Mouse (Mus musculus) retina, embryonic 14.5 days (tissue): ENCODE measurements around the gene Muc16.

Source experiments
- DNase-seq: peaks from one replicate; pipeline ENCODE4 v3.0.0-alpha.2; 2015; ENCODE audit warnings: low spot score

Gene Muc16

DNA sequence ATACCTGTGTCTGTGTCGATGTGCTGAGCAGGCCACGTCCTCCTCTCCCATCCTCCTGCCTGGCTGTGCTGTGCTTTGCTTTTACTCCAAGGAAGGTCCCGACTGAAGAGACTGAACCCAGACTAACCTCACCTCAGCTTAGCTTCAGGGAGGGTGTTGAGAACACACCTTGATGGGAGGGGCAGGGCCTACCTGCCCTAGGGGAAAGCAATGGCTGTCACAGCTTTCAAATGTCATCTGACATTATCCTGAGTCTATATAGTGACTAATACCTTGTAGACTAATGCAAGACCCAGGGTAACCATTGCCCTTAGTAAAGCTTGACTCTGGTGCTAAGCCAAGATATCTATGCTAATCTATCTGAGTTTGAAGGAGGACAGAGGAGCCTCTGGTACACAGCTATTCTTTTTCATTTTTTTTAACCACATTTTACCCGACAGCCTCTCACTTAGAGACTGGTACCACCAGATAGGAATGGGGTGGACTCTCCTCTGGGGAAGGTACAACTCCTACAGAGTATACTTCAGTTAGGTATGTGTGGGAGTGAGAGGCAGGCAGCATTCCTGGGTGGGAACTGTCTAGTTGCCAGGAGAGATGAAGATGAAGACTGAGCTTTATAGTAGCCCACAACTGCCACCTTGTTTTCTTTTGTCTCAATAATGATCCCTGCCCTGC lies at the start of gene Muc16:
Gene Muc16, minus strand, starts transcription at position 51 of the 675 bp plus-strand sequence.
- no peak for DNase-seq

DNA sequence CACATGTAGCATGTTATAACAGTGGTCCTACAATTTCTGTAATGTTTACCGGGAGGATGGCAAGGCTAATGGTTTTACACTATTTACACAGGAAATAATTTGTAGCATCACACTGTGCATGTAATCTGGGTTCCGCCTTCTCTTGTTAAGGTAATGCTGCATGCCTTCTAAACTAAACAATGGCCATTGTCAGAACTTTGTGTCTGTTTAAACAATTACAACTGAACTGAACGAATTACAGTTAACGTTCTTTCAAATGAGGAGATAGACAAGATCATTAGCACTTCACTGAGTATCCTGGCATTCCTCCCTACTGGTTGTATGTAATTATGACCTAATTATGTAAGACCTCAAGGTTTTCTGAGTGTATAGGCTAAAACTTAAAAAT lies 48.4 kb upstream of the Muc16 start:
- DNase-seq = peak; percentile 47

DNA sequence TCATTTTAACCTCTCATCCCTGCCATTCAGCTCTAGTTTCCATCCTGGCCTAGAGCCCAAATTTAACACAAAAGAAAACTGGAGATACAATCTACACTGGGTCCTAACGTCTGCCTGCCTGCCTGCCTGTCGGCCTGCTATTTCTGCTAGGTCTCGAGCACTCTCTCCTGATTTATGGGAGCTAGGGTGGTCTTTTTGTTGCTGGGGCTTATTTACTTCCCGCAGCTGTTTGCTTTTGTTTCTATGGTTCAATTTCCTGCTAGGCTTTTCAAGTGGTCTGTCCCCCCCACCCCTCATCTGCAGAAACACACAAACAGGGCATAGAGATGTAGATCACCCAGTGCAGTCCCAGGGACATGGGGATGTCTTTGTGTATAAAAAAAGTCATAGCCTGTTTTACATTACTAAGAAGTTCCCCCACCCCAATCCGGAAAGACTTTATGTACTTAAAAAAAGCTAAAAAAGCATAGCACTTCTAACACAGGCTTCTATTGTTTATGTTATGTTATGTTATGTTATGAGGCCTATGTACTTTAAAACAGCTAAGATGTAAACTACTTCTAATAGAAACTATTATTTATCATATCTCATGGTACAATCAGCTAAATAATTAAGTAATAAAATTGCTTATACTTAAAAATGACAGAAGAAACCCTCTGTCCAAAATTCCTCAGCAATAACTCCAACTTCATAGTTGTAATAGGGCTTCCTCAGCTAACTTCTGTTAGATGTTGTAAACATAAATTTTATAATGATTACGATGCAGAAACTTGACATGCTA lies 47.8 kb upstream of the Muc16 start:
- peak; percentile 20 for DNase-seq

DNA sequence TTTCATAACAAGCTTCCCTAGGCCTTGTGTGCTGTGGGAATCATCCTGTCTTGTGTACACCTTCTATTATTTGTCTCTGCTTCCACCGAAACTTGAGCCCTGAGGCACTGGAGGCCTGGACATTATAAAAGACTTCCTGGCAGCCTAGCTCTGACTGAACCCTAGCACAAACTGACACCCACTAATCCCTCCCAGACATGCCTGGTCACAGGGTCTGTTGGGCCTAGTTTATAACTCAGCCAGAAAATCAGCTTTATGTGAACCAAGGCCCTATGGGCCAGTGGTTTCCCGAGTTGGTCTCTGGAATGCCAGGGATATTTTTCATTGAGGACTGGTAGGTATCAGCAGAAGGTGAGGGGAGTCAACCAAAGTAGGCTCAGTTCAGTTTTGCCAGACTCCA lies 46.7 kb upstream of the Muc16 start:
- no peak for DNase-seq

DNA sequence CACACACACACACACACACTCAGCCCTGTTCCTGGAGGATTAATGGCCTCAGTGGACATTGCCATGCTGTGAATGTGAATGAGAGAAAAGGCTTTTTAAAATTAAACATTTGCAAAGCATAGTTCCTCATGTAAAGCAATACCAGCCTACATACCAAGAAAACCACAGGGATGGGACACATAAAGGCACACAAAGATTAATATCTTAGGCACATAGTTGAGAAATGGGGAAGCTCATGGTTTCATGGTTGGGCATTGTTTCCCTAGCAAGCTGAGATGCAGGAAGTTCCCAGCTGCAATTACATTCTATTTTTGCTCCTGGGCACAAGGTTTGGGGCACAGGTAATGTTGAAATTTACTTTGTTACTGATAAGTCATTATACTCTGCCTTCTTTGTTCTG lies 31.3 kb upstream of the Muc16 start:
- DNase-seq = no peak

DNA sequence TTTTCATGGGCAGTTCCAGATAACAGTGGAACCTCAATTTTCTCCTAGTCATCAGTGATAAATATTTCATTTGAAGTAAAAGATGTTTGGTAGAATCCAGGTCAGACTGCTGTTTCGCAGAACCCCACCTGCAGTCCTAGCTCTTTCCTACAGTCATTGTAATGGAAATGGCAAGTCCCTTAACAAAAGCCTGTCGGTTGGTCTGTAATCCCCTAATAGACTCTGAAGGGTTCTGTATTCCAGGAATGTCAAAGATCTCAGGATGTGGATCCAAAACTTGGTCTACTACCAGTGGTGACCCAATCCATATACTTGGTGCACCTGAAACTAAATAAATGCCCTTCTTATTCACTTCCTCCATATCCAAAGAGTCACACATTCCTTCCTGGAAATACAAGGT lies 76.0 kb downstream of the Muc16 start:
- DNase-seq = no peak

DNA sequence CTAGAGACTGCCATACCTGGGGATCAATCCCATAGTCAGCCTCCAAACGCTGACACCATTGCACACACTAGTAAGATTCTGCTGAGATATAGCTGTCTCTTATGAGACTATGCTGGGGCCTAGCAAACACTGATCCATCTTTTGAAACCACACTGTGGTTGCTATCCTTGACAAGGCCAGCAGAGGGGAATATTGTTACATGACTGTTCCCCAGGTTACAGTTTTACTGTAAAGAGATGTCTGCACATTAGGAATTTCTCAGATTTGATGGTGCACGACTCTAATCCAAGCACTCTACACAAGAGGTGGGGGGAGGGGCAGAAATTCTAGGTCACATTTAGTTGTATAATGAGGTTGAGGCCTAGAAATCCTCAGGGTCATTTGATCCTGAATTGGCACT lies 166.2 kb downstream of the Muc16 start:
- peak; percentile 17 for DNase-seq

DNA sequence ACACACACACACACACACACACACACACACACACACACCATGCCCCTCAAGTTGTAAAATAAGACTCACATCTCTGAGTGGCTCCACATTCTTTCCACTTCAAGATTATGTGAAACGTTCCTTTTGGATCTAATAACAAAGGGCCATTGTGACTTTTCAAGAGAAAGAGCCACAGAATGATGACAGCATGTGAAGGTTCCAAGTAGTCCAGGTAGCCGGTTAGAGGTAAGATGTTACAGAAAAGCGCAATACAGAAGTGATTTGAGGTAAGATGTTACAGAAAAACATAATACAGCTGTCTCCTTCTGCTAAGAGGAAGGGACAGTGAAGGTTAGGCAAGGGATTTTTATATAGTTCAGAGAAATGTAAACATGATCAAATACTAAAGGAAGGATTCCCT lies 196.2 kb downstream of the Muc16 start, which contains the start of the genes Zfp558 and Mbd3l1:
Gene Zfp558, minus strand, starts transcription at position 101 of the 400 bp plus-strand sequence.
Gene Mbd3l1, plus strand, starts transcription at position 192 of the 400 bp plus-strand sequence.
- DNase-seq = no peak

DNA sequence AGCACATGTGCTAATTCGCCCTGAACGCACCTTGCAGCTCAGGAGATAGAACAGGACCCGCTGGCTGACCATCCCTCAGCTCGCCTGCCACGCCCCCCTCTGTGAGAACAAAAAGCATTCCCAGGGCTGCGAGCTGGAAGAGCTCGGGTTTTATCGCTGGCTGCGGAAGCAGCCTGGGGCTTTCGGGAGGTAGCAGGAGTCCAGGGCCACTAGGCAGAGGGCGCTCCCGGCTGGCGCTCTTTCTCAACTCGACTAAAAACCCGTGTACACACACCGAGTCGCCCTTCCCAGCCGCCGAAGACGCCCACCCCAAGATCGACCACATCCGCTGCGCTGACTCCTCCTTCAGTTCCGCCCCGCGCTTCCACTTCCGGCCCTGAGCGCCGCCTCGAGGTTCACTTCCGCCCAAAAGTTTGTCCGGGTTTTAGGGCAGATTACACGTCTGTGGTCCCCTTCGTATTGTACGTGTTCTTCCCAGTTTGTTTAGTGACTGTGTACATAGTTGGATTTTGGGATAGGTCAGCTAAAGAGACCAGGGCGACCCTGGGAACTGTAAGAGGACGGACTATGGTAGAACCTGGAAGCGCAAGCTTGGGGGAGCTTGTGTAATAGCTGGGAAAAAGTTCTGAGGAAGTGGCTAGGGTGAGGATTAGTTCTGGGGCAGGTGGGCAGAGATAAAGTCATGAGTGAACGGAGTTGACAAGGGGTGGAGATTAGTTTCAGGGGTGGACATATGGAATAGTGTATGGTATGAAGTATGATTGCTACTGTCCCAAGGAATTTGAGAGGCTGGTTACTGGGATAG lies 200.8 kb downstream of the Muc16 start:
- peak; percentile 87 for DNase-seq

DNA sequence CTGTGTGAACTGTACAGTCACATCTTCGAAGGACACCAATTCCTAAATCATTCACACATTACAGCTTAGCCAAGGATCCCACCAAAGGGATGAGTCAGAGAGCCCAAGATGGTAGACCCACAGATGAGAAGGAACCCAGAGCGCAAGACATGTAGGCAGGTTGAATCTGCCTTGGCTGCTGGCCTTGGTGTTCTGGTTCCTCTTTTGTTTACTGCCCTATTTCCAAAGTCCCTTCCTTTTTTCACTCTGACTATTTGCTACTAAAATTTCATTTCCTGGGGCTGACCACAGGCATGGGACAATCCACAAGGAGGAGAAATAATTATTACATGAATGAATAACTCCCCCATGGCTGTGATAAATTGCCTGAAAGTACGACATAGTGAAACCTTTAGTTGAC lies 206.3 kb downstream of the Muc16 start:
- no peak for DNase-seq

DNA sequence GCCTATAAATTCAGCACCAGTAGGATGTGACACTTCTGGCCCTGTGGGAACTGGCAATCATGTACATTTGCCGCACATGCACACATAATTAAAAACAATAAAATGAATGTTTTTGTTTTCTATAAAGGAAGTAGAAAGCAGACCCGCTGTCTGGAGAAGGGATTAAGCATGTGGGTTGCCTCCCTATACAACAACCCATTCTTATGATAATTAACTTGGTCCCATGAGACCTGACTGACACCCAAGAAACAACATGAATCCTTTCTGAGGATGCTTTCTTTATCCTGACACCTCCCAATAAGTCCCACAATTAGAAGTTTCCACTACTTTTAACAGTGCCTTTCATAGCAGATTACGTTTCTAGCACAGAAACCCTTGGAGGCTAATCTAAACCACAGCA lies 207.0 kb downstream of the Muc16 start:
- DNase-seq = no peak

DNA sequence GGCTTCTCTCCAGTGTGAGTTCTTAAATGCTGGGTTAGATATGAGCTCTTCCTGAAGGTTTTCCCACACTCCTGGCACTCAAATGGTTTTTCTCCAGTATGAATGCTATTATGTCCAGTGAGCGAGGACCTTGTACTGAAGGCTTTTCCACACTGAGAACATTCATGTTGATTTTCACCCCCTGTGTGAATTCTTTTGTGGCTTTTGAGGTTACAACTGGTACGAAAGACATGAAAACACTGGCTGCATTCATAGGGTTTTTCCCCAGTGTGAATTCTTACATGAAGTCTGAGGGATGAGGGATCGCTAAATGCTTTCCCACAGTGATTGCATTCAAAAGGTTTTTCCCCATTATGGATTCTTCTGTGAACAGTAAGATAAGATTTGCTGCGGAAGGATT lies 217.8 kb downstream of the Muc16 start:
- DNase-seq = no peak
